Mouse (Mus musculus): ENCODE results near the gene Tlr9.

Gene Tlr9

GRCm38 (mm10) chr9:106222261-106222851, at the start of gene Tlr9:
Gene Tlr9 (plus strand): TSS chr9:106222598.
- peak in 1 of 2 experiments; percentile 44 for DNase-seq (ENCODE audit: inconsistent age in 2 of 2, low spot score in 1 of 2)

- DNase-seq (ENCODE audit: inconsistent age in 2 of 2, low spot score in 1 of 2) = no peak
These were observed 49.0 kb upstream of the Tlr9 start for GRCm38 (mm10) chr9:106173363-106173762.

DNA sequence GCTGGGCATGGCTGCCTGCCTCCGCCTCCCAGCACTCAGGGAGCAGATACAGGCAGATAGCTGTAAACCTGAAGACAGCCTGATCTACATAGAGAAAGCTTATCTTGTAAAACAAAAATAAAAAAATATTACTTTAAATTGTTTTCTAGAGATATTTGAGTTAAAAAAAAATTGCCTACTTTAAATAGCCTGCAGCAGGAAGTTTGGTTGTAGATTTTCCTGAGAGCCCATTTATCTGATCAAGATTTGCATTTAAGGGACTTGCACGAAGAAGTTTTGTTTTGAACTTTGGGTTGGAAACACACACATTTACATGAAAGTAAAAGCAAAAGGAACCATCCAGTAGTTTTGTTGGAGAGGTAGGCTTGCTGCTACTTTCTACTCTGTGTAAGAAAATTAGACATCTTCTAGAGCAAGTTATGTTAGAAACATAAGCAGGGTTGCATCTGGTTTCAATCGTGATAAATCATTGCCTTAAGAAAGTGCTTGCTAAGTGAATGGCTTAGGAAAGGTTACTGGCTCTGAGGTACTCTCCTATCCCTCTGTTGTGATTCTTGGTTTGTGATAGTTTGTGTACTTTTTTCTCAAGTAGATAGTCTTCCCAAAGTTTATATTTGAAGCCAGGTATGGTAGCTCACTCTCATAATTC, 46.7 kb upstream of the Tlr9 start:
- peak in 1 of 2 experiments; percentile 22 for DNase-seq (ENCODE audit: inconsistent age in 2 of 2, low spot score in 1 of 2)

DNA sequence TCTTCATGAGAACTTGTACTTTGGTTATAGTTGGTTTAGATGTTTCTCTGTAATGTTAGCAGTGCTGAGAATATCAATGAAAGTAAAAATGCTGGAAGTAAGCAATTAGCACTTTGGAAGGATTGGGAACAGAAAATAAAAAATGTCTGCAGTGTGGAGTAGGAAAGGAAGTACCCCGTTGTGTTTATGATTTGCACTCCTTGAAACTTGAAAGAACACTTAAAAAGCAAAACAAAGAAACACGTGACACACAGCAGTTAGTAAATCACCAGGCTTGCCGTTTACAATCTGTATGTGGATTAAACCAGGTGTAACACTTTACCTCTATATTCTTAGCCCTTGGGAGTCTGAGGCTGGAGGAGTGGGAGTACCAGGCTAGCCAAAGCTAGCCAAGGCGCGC, 45.6 kb upstream of the Tlr9 start:
- DNase-seq (ENCODE audit: inconsistent age in 2 of 2, low spot score in 1 of 2) = no peak

GRCm38 (mm10) chr9:106177799-106178198, 44.6 kb upstream of the Tlr9 start:
- DNase-seq (ENCODE audit: inconsistent age in 2 of 2, low spot score in 1 of 2) = no peak

- no peak for DNase-seq (ENCODE audit: inconsistent age in 2 of 2, low spot score in 1 of 2)
These were observed 42.9 kb upstream of the Tlr9 start for GRCm38 (mm10) chr9:106179454-106179853.

DNA sequence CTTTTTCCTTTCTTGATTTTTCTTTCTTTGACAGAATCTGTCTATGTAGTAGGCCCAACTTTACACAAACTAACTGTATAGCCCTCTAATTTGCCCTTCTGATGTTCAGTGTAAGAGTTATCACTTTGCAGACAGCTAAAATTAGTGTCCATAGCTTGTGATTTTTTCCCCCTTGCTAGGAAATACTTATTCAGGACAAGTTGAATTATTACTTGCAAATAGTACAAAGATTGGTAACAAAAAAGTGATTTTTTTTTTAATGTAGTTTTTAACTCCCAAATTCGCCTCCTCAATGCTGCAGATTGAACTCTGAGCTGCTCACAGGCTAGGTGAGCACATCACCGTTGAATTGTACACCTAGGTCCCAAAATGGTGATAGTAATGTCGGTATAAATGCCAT, 42.4 kb upstream of the Tlr9 start:
- no peak for DNase-seq (ENCODE audit: inconsistent age in 2 of 2, low spot score in 1 of 2)

DNA sequence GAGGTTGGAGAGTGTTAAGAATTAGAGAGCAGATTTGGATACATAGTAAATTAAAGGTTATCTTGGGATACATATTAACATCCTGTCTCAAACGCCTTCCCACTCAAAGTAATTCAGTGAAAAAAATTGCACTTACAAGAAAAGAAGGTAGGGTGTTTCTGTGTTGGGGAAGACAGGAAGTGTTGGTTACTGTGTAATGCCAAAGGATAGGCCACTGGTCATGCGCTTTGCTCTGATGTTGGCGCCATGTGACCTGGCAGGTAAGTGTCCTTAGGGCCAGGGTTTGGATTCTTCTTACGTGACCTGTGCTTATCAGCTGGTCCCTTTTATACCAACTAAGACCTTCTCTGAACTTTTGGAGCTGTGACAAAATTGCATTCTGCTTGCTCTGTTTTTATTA, 40.3 kb upstream of the Tlr9 start:
- peak in 1 of 2 experiments; percentile 29 for DNase-seq (ENCODE audit: inconsistent age in 2 of 2, low spot score in 1 of 2)

DNA sequence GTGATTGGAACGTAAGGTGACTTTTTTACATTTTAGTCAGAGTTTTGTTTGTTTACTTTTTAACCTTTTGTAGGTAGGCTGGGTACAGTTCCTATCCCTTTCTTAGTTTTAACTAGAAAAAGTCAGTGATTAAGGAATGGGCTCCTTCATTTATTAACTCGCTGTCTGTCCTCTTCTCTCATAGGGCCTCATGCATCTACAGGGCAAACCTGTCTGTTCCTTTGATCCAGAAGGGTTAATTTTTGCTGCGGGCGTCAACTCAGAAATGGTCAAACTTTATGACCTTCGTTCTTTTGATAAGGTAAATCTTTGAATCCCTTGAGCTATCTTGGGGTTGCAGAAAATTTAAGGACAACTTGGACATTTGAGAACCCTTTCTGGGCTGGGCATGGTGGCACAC, 38.4 kb upstream of the Tlr9 start:
- DNase-seq (ENCODE audit: inconsistent age in 2 of 2, low spot score in 1 of 2) = no peak

- DNase-seq (ENCODE audit: inconsistent age in 2 of 2, low spot score in 1 of 2) = peak in 1 of 2 experiments; percentile 82
These were observed 31.0 kb upstream of the Tlr9 start for GRCm38 (mm10) chr9:106191355-106191754.

DNA sequence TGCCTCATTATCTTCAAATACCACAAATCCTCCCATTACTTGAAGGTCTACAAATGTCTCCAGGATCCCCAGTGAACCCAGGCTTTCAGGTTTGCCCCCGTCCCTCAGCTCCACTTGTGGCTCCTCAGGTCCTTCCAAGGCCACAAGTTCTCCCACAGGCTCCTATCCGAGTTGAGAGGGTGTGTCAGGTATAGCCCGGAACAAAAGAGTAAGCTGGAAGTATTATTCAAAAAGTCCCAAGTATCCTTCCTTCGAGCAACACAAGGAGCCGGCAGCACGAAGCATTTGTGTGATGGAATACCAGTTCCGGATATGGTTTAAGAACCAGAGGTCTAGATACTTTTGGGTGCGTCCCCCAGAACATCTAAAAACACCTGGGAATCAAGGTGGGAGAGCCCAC, 30.4 kb upstream of the Tlr9 start:
- peak in 1 of 2 experiments; percentile 8 for DNase-seq (ENCODE audit: inconsistent age in 2 of 2, low spot score in 1 of 2)

- peak in 1 of 2 experiments; percentile 13 for DNase-seq (ENCODE audit: inconsistent age in 2 of 2, low spot score in 1 of 2)
These were observed 29.4 kb upstream of the Tlr9 start for GRCm38 (mm10) chr9:106192998-106193397.

GRCm38 (mm10) chr9:106193930-106194807, 28.2 kb upstream of the Tlr9 start:
- DNase-seq (ENCODE audit: inconsistent age in 2 of 2, low spot score in 1 of 2) = peak in 1 of 2 experiments; percentile 80

DNA sequence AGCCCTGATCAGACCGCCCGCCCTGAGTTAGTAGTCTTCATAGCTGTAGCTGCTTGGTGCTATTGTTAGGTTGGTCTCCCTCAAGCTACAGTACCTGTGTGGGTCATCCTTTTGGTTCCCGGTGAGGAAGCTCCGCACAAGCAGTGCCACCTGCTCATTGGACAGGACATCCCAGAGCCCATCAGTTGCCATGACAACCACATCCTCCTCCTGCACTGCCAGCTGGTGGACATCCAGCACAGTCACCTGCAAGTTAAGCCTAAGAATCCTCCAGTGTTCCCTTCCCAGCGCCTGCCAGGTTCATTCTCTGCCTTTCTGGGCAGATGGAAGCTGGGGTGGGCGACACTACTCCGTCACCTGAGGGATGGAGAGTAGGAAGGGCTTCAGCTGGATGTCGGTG, 26.7 kb upstream of the Tlr9 start:
- no peak for DNase-seq (ENCODE audit: inconsistent age in 2 of 2, low spot score in 1 of 2)

- no peak for DNase-seq (ENCODE audit: inconsistent age in 2 of 2, low spot score in 1 of 2)
These were observed 25.2 kb upstream of the Tlr9 start for GRCm38 (mm10) chr9:106197081-106197713.

- no peak for DNase-seq (ENCODE audit: inconsistent age in 2 of 2, low spot score in 1 of 2)
These were observed 24.7 kb upstream of the Tlr9 start for GRCm38 (mm10) chr9:106197732-106198131.

DNA sequence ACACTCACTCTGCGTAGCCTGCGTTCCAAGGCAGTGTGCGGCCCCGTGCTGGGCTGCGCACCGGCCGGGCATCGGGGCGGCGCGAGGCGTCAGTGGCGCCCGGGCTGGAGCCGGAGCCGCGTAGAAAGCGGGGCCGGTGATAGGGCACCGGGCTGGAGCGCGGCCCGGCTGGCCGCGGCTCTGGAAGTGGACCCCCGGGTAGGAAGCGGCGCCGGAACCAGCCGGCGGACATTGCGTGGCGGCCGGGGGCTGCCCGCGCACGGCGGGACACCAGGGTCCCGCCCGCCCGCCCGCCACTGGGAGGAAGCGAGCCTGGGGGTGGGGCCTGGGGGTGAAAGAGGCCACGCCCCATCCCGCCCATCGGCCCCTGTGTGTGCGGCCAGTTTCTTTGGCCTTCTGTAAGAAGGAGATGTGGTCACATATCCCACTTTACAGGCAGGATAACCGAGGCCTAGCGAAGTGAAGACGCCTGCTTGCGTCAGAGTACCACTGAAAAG, 23.4 kb upstream of the Tlr9 start:
- peak; percentile 87 to 95 for DNase-seq (ENCODE audit: inconsistent age in 2 of 2, low spot score in 1 of 2)

- peak in 1 of 2 experiments; percentile 58 for DNase-seq (ENCODE audit: inconsistent age in 2 of 2, low spot score in 1 of 2)
These were observed 22.7 kb upstream of the Tlr9 start, which contains the start of gene Ppm1m for GRCm38 (mm10) chr9:106199535-106200272. Gene Ppm1m (minus strand): TSS chr9:106199746.

DNA sequence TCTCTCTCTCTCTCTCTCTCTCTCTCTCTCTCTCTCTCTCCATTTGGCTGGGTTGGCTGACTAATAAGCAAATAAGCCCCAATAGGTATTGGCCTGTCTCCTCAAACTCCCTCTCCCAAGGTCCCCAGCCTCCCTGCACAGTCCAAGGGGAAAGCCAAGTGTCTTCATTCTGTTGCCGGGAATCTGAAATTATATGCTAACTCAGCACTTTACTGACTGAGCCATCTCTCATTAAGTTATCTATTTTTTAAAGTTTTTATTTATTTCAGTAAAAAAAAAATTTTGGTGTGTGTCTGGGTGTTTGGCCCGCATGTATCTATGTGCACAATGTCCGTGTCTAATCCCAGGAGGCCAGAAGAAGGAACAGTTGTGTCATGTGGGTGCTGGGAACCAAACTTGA, 20.5 kb upstream of the Tlr9 start:
- no peak for DNase-seq (ENCODE audit: inconsistent age in 2 of 2, low spot score in 1 of 2)
